Mouse (Mus musculus) liver, adult 2 months (tissue): Measurements from ENCODE around the gene Pemt. TPM values are rescaled to one million over a fixed set of nuclear protein-coding genes. Genes with fewer than 3 reads are reported as not detected.

ENCODE experiments used
- DNase-seq: peaks from one replicate; pipeline ENCODE4 v3.0.0-alpha.2; 2011; ENCODE audit warnings: low read depth, low spot score; ENCODE audit errors: extremely low read depth
- H3K27ac ChIP-seq: fragments of 200-500 bp; replicated peaks from 2 replicates; pipeline ENCODE4 v1.5.1; 2012; ENCODE audit warnings: low read depth, mild to moderate bottlenecking, control low read depth, inconsistent platforms, low read length; ENCODE audit not compliant: insufficient read depth
- H3K27me3 ChIP-seq: fragments of 200-500 bp; 2 replicates; pipeline ENCODE4 v1.6.1; 2012; ENCODE audit warnings: mild to moderate bottlenecking, moderate library complexity, low read length, inconsistent platforms; ENCODE audit not compliant: control insufficient read depth, insufficient read depth
- H3K36me3 ChIP-seq: fragments of 200-500 bp; 2 replicates; pipeline ENCODE4 v1.6.1; 2012; ENCODE audit warnings: low read length, inconsistent platforms; ENCODE audit not compliant: control insufficient read depth, insufficient read depth
- H3K4me1 ChIP-seq: fragments of 200-500 bp; 2 replicates; pipeline ENCODE4 v1.6.1; 2011; ENCODE audit warnings: low read length; ENCODE audit not compliant: control insufficient read depth, insufficient read depth
- H3K4me3 ChIP-seq: fragments of 200-500 bp; 2 replicates; pipeline ENCODE4 v1.5.1; 2011; ENCODE audit warnings: low read depth, mild to moderate bottlenecking, control low read depth, low read length, moderate library complexity; ENCODE audit not compliant: insufficient read depth
- H3K79me2 ChIP-seq: fragments of 200-500 bp; 2 replicates; pipeline ENCODE4 v1.6.1; 2012; ENCODE audit warnings: inconsistent platforms, mild to moderate bottlenecking, low read length, moderate library complexity; ENCODE audit not compliant: control insufficient read depth, insufficient read depth
- H3K9ac ChIP-seq: fragments of 200-500 bp; 2 replicates; pipeline ENCODE4 v1.6.1; 2012; ENCODE audit warnings: low read depth, mild to moderate bottlenecking, control low read depth, inconsistent platforms, low read length
- CTCF ChIP-seq: fragments of 200-500 bp; IDR thresholded peaks from 2 replicates; pipeline ENCODE4 v1.5.1; 2011; ENCODE audit warnings: low read depth, low read length, control low read depth
- POLR2A ChIP-seq: fragments of 200-500 bp; IDR thresholded peaks from 2 replicates; pipeline ENCODE4 v1.6.1; 2011; ENCODE audit warnings: low read length, control low read depth; ENCODE audit not compliant: insufficient read depth; ENCODE audit errors: extremely low read depth
- WGBS: fragments of 180-500 bp; shearing (Covaris S2); methylation state at CpG from one replicate; pipeline ENCODE4 v1.1.7; 2018; 5-methylcytosine and 5-hydroxymethylcytosine counted together
- polyA plus RNA-seq: library from polyadenylated mRNA; depleted of rRNA; stranded (reverse); fragments of >200 nt; gene quantifications from 2 replicates; pipeline ENCODE4 v1.2.3, GENCODE M21; 2012
- total RNA-seq: library from RNA; depleted of rRNA; stranded (reverse); fragments of >200 nt; gene quantifications from 2 replicates; pipeline ENCODE4 v1.2.3, GENCODE M21; 2014

The Pemt gene
- total and polyA plus RNA-seq, 2 experiments = 432 to 1,369 TPM

DNA sequence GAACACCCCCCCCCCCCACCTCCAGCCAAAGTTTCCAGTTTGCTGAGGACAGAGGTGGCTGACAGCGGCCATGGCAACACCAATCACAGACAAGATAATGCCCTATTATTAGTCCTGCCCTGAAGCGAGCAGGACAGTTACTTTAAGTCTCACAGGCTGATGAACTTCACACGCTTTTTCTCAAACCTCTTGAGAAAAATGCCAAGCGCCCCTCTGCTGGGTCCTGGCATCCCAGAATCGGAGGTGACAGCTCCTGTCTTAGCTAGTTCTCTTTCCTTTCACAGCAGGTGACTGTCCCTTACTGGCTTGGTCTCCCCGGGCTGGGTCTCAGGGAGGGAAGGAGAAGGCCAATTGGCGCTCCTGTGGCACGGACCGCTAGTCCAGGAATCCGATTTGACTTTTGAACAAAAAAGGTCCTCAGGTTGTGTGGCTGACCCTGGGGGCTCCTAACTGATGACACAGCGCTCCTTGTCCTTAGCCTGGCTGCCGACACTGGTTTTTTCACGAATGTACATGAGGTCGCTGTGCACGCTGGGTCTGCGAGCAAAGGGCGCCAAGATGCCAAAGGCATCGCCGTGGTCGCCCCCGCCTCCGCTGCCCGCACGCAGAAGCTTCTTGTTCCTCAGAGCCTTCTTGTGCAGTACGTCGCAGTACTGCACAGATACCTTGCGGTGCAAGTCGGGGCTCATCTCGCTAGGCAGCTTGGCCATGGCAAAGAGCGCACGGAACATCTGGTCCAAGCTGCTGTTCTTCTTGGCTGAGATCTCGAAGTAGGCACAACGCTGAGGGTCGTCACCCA lies 82.7 kb downstream of the Pemt start:
- TF ChIP-seq POLR2A (no peak), CTCF (no peak)
- DNase-seq = no peak
- Histone ChIP-seq H3K36me3 (no peaks in the 10 kb centered on the region), H3K27me3 (no peaks in the 10 kb centered on the region), H3K9ac (peak overlapping the region; percentile 45), H3K4me1 (no peaks in the 10 kb centered on the region; the same call in 1 of the 2 replicates), H3K27ac (no peak overlapping the region), H3K4me3 (peak overlapping the region; percentile 50), H3K79me2 (no peaks in the 10 kb centered on the region)
- WGBS = 52% methylated on average over 34 of the region's 34 CpGs

DNA sequence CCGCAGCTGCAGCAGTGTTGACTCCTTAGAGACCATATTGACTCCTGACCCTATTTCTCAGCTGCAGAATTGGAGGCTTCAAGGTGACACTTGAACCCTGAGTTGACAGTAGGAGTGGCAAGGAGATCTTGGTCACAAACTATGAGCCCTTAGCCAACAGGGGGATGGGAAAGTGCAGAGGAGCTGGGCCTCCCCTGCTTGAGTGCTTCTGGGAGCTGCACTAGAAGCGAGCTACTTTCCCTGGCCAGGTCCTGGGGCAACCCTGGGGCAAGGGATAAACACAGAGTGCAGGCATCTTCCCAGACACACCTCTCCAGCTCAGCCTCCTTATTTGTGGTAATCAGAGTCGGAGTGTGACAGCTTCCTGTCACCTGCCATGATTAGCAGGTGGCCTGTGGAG lies 83.7 kb downstream of the Pemt start:
- no peaks in the 10 kb centered on the region; the same call in 1 of the 2 replicates for H3K4me1 ChIP-seq
- 93% methylated on average over 3 of the region's 3 CpGs for WGBS
- H3K27ac ChIP-seq = no peak overlapping the region
- H3K36me3 ChIP-seq = no peaks in the 10 kb centered on the region
- H3K79me2 ChIP-seq = no peaks in the 10 kb centered on the region
- no peak for DNase-seq
- H3K27me3 ChIP-seq = no peaks in the 10 kb centered on the region
- H3K9ac ChIP-seq = no peak overlapping the region
- H3K4me3 ChIP-seq = no peak overlapping the region
- TF ChIP-seq CTCF = no peak
- TF ChIP-seq POLR2A = no peak

- Histone ChIP-seq H3K27ac (no peak overlapping the region), H3K36me3 (no peaks in the 10 kb centered on the region), H3K27me3 (no peaks in the 10 kb centered on the region), H3K4me1 (no peaks in the 10 kb centered on the region; the same call in 1 of the 2 replicates), H3K4me3 (no peak overlapping the region), H3K9ac (no peak overlapping the region), H3K79me2 (no peaks in the 10 kb centered on the region)
- TF ChIP-seq POLR2A (no peak), CTCF (no peak)
- DNase-seq = no peak
- WGBS = 90% methylated on average over 9 of the region's 9 CpGs
These were observed 84.9 kb downstream of the Pemt start for GRCm38 (mm10) chr11:59961338-59961875.

DNA sequence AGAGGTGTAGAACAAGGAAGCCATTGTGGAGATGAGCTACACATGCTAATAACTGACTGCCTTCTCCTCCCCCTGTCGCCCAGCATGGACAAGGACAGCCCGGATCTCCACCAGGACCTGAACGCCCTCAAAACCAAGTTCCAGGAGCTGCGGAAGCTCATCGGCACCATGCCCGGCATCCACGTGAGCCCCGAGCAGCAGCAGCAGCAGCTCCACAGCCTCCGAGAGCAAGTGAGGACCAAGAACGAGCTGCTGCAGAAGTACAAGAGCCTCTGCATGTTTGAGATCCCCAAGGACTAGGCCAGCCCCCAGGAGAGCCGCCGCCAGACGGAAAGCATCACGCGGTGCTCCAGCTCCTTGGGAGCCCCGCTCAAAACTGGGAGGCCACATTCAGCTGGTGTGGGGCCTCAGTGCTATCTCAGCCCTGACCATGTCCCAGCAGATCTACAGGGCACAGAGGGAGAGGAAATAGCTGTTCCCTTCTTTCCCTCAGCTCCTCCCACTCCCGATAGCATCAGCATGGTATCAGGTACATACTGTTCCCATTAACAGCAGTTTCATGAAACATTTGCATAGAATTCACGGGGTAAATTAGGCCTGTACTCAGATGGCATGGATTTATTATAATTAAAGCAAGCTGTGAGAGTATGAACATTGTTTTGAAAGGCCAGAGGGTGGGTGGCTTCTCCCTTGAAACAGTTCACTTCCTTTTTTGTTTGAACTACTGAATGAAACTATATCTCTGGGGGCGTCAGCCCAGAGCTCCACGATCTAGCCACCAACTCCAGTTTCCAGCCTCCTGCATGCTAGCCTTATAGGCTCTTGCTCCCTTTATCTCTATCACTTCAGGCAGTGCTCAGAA lies 85.6 kb downstream of the Pemt start:
- no peak for TF ChIP-seq CTCF
- no peak for TF ChIP-seq POLR2A
- H3K9ac ChIP-seq = no peak overlapping the region
- no peaks in the 10 kb centered on the region for H3K79me2 ChIP-seq
- WGBS = 92% methylated on average over 20 of the region's 20 CpGs
- DNase-seq = no peak
- H3K4me3 ChIP-seq = no peak overlapping the region
- H3K27me3 ChIP-seq = no peaks in the 10 kb centered on the region
- H3K36me3 ChIP-seq = no peaks in the 10 kb centered on the region
- no peaks in the 10 kb centered on the region; the same call in 1 of the 2 replicates for H3K4me1 ChIP-seq
- no peak overlapping the region for H3K27ac ChIP-seq

DNA sequence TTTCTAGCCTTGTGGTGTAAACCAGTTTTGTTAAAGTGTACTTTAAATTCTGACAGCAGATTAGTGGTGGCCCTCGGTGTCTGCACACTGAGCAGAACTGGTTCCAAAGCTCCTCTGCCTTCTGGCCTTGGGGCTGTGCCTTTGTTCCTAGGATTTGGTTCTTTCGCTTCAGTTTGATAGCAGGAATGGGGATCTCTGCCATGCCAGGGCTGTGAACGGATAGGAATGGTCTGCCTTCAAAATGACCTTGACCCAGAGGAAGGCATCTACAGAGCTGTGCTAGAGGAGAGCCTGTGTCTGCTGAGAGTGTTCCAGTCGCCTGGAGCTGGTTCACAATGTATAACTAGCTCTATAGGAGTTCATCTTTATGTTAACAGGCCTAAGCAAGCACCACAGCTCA lies 86.8 kb downstream of the Pemt start:
- Histone ChIP-seq H3K79me2 (no peaks in the 10 kb centered on the region), H3K4me1 (no peaks in the 10 kb centered on the region; the same call in 1 of the 2 replicates), H3K27me3 (no peaks in the 10 kb centered on the region), H3K27ac (no peak overlapping the region), H3K36me3 (no peaks in the 10 kb centered on the region), H3K9ac (no peak overlapping the region), H3K4me3 (no peak overlapping the region)
- TF ChIP-seq POLR2A (no peak), CTCF (no peak)
- no peak for DNase-seq
- 69% methylated on average over 4 of the region's 4 CpGs for WGBS
